Mouse (Mus musculus): ENCODE measurements around the gene Nrd1. TPM values are rescaled to one million over a fixed set of nuclear protein-coding genes. Genes with fewer than 3 reads are reported as not detected.

Gene Nrd1
- polyA plus RNA-seq, 1 experiment = 441 TPM

GRCm38 (mm10) chr4:109026543-109026942, 26.1 kb downstream of the Nrd1 start:
- Histone ChIP-seq H3K4me1 (ENCODE audit: control insufficient read depth, insufficient read depth, low read length) (no peaks in the 10 kb centered on the region), H3K36me3 (ENCODE audit: control insufficient read depth, insufficient read depth, low read length) (peaks cover 3% of the 10 kb centered on the region; the same call in 1 of the 2 replicates), H3K27ac (ENCODE audit: control insufficient read depth, insufficient read depth, low read depth, low read length) (no peak overlapping the region), H3K27me3 (ENCODE audit: control insufficient read depth, insufficient read depth, low read length) (no peaks in the 10 kb centered on the region), H3K4me3 (ENCODE audit: control insufficient read depth, low read depth, low read length) (no peak overlapping the region)
- TF ChIP-seq POLR2A (IDR thresholded peaks at IDR 0.05; ENCODE audit: control insufficient read depth, low read depth, low read length) = no peak
- no peak for TF ChIP-seq CTCF (IDR thresholded peaks at IDR 0.05; ENCODE audit: control insufficient read depth, insufficient read depth, insufficient replicate concordance, low read depth, low read length)

- Histone ChIP-seq H3K27me3 (ENCODE audit: control insufficient read depth, insufficient read depth, low read length) (no peaks in the 10 kb centered on the region), H3K4me1 (ENCODE audit: control insufficient read depth, insufficient read depth, low read length) (no peaks in the 10 kb centered on the region), H3K27ac (ENCODE audit: control insufficient read depth, insufficient read depth, low read depth, low read length) (no peak overlapping the region), H3K4me3 (ENCODE audit: control insufficient read depth, low read depth, low read length) (no peak overlapping the region), H3K36me3 (ENCODE audit: control insufficient read depth, insufficient read depth, low read length) (peaks cover 3% of the 10 kb centered on the region; the same call in 1 of the 2 replicates)
- TF ChIP-seq POLR2A (IDR thresholded peaks at IDR 0.05; ENCODE audit: control insufficient read depth, low read depth, low read length) = no peak
- no peak for TF ChIP-seq CTCF (IDR thresholded peaks at IDR 0.05; ENCODE audit: control insufficient read depth, insufficient read depth, insufficient replicate concordance, low read depth, low read length)
Observed at GRCm38 (mm10) chr4:109029857-109030256, 29.4 kb downstream of the Nrd1 start.

- no peak for TF ChIP-seq CTCF (IDR thresholded peaks at IDR 0.05; ENCODE audit: control insufficient read depth, insufficient read depth, insufficient replicate concordance, low read depth, low read length)
- TF ChIP-seq POLR2A (IDR thresholded peaks at IDR 0.05; ENCODE audit: control insufficient read depth, low read depth, low read length) = no peak
- H3K36me3 ChIP-seq (ENCODE audit: control insufficient read depth, insufficient read depth, low read length) = peaks cover 3% of the 10 kb centered on the region; the same call in 1 of the 2 replicates
- H3K27me3 ChIP-seq (ENCODE audit: control insufficient read depth, insufficient read depth, low read length) = no peaks in the 10 kb centered on the region
- H3K4me3 ChIP-seq (ENCODE audit: control insufficient read depth, low read depth, low read length) = no peak overlapping the region
- H3K27ac ChIP-seq (ENCODE audit: control insufficient read depth, insufficient read depth, low read depth, low read length) = no peak overlapping the region
- no peaks in the 10 kb centered on the region for H3K4me1 ChIP-seq (ENCODE audit: control insufficient read depth, insufficient read depth, low read length)
Observed at GRCm38 (mm10) chr4:109030266-109030665, 29.8 kb downstream of the Nrd1 start.

GRCm38 (mm10) chr4:109036327-109036726, 35.9 kb downstream of the Nrd1 start:
- no peak for TF ChIP-seq POLR2A (IDR thresholded peaks at IDR 0.05; ENCODE audit: control insufficient read depth, low read depth, low read length)
- peak; percentile 61; the same call in 1 of the 2 replicates for TF ChIP-seq CTCF (IDR thresholded peaks at IDR 0.05; ENCODE audit: control insufficient read depth, insufficient read depth, insufficient replicate concordance, low read depth, low read length)
- Histone ChIP-seq H3K36me3 (ENCODE audit: control insufficient read depth, insufficient read depth, low read length) (peaks cover under 1% of the 10 kb centered on the region), H3K4me1 (ENCODE audit: control insufficient read depth, insufficient read depth, low read length) (no peaks in the 10 kb centered on the region), H3K4me3 (ENCODE audit: control insufficient read depth, low read depth, low read length) (no peak overlapping the region), H3K27ac (ENCODE audit: control insufficient read depth, insufficient read depth, low read depth, low read length) (no peak overlapping the region), H3K27me3 (ENCODE audit: control insufficient read depth, insufficient read depth, low read length) (no peaks in the 10 kb centered on the region)

- Histone ChIP-seq H3K27ac (ENCODE audit: control insufficient read depth, insufficient read depth, low read depth, low read length) (no peak overlapping the region), H3K27me3 (ENCODE audit: control insufficient read depth, insufficient read depth, low read length) (no peaks in the 10 kb centered on the region), H3K36me3 (ENCODE audit: control insufficient read depth, insufficient read depth, low read length) (no peaks in the 10 kb centered on the region; the same call in none of the 2 replicates), H3K4me3 (ENCODE audit: control insufficient read depth, low read depth, low read length) (no peak overlapping the region), H3K4me1 (ENCODE audit: control insufficient read depth, insufficient read depth, low read length) (no peaks in the 10 kb centered on the region)
- TF ChIP-seq POLR2A (IDR thresholded peaks at IDR 0.05; ENCODE audit: control insufficient read depth, low read depth, low read length) (no peak), CTCF (IDR thresholded peaks at IDR 0.05; ENCODE audit: control insufficient read depth, insufficient read depth, insufficient replicate concordance, low read depth, low read length) (no peak)
Observed at GRCm38 (mm10) chr4:109042739-109043138, 42.3 kb downstream of the Nrd1 start.

GRCm38 (mm10) chr4:109043294-109043693, 42.8 kb downstream of the Nrd1 start:
- no peak for TF ChIP-seq POLR2A (IDR thresholded peaks at IDR 0.05; ENCODE audit: control insufficient read depth, low read depth, low read length)
- no peak for TF ChIP-seq CTCF (IDR thresholded peaks at IDR 0.05; ENCODE audit: control insufficient read depth, insufficient read depth, insufficient replicate concordance, low read depth, low read length)
- H3K36me3 ChIP-seq (ENCODE audit: control insufficient read depth, insufficient read depth, low read length) = no peaks in the 10 kb centered on the region; the same call in none of the 2 replicates
- no peaks in the 10 kb centered on the region for H3K4me1 ChIP-seq (ENCODE audit: control insufficient read depth, insufficient read depth, low read length)
- H3K4me3 ChIP-seq (ENCODE audit: control insufficient read depth, low read depth, low read length) = no peak overlapping the region
- H3K27ac ChIP-seq (ENCODE audit: control insufficient read depth, insufficient read depth, low read depth, low read length) = no peak overlapping the region
- no peaks in the 10 kb centered on the region for H3K27me3 ChIP-seq (ENCODE audit: control insufficient read depth, insufficient read depth, low read length)

- no peaks in the 10 kb centered on the region for H3K27me3 ChIP-seq (ENCODE audit: control insufficient read depth, insufficient read depth, low read length)
- no peak overlapping the region for H3K4me3 ChIP-seq (ENCODE audit: control insufficient read depth, low read depth, low read length)
- no peaks in the 10 kb centered on the region; the same call in none of the 2 replicates for H3K36me3 ChIP-seq (ENCODE audit: control insufficient read depth, insufficient read depth, low read length)
- H3K27ac ChIP-seq (ENCODE audit: control insufficient read depth, insufficient read depth, low read depth, low read length) = no peak overlapping the region
- H3K4me1 ChIP-seq (ENCODE audit: control insufficient read depth, insufficient read depth, low read length) = no peaks in the 10 kb centered on the region
- TF ChIP-seq CTCF (IDR thresholded peaks at IDR 0.05; ENCODE audit: control insufficient read depth, insufficient read depth, insufficient replicate concordance, low read depth, low read length) (no peak), POLR2A (IDR thresholded peaks at IDR 0.05; ENCODE audit: control insufficient read depth, low read depth, low read length) (no peak)
Observed at GRCm38 (mm10) chr4:109043756-109044155, 43.3 kb downstream of the Nrd1 start.

Measured in testis, adult 2 months (tissue).